Mouse (Mus musculus) liver, embryonic 14.5 days (tissue): ENCODE data around the gene Actr1a.

ENCODE experiments used
- CTCF ChIP-seq: IDR thresholded peaks from 2 replicates; pipeline ENCODE4 v1.5.1; 2016; ENCODE audit warnings: antibody characterized with exemption, low read depth, control low read depth
- EP300 ChIP-seq: IDR thresholded peaks from 2 replicates; pipeline ENCODE4 v1.6.1; 2016; ENCODE audit warnings: antibody characterized with exemption, low read depth

DNA sequence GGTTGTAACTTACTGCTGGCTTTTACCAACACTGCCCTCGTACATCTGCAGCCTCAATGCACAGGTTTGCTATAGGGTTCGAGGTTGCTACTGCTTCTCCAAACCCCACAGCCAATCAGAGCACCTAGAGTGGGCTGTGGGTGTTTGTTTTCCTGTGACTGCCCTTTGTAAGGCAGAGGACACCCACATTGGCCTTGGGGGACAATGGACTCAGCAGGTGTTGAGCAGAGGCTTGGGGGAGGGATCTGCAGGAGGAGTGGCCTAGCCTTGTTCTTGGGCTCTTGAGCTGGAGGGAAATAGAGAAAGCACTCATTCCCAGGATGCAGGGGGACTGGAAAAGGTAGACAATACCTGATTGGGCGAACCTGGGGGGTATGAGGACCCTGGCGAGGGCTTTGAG is 37.2 kb downstream of the Actr1a start:
- TF ChIP-seq EP300 (no peak), CTCF (no peak)
